Mouse (Mus musculus): Measurements from ENCODE around the gene Il6st. TPM values are rescaled to one million over a fixed set of nuclear protein-coding genes. Genes with fewer than 3 reads are reported as not detected.

The Il6st gene
- polyA plus RNA-seq, 1 experiment from 2014 or later: 24.5 TPM

DNA sequence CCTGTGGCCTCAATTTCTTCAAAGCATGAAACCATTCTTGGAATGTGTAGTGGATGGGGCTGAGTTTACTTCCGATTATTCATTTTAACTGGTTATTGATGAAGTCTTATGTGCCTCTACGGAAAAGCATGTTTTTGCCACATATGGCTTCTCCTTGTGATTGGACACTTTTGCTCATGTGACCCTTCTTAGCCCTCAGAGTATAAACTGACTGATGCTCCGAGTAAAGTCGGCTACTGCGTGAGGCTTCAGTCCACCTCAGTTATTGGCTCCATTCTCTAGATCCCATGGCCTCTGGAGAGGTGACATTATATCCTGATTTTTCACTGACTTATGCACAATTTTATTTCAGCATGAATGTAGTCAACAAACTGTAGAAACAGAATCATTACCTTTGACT, 89.4 kb downstream of the Il6st start:
- WGBS: 91% methylated on average over 5 of the region's 5 CpGs
- Histone ChIP-seq H3K27ac (no peak overlapping the region), H3K27me3 (ENCODE audit: insufficient read depth, poor library complexity, severe bottlenecking) (no peaks in the 10 kb centered on the region), H3K36me3 (no peaks in the 10 kb centered on the region), H3K9me3 (no peaks in the 10 kb centered on the region), H3K4me3 (no peak overlapping the region), H3K4me1 (replicated peaks) (no peaks in the 10 kb centered on the region)
- no peak for DNase-seq (ENCODE audit: low spot score)

DNA sequence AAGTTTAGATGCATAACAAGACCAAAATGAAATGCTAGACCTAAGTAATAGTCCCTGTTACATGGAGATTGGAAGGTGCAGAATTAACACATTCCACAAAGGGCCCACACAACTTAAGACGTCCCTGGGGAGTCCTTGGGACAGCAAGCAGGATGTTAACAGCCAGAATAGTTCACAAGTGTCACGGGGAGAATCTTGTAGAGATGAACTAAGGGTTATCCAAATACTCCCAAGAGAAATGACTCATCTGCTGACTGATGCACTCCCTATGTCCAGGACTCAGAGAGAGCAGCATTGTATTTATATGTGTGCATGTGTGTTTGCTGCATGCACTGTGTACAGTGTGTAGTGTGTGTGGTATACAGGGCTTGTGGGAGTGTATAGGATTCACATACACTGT, 92.6 kb downstream of the Il6st start:
- Histone ChIP-seq H3K27ac (no peak overlapping the region), H3K27me3 (ENCODE audit: insufficient read depth, poor library complexity, severe bottlenecking) (no peaks in the 10 kb centered on the region), H3K4me3 (no peak overlapping the region), H3K4me1 (replicated peaks) (no peaks in the 10 kb centered on the region), H3K36me3 (no peaks in the 10 kb centered on the region), H3K9me3 (no peaks in the 10 kb centered on the region)
- WGBS: 58% methylated on average over 2 of the region's 2 CpGs
- no peak for DNase-seq (ENCODE audit: low spot score)

Other genes starting within 250 kb of the Il6st start
- 0.68 and 1.9 TPM in 2 replicates for gene Ankrd55, start 175.6 kb upstream of the Il6st start, polyA plus RNA-seq (2016; fragmentation: Nextera tagmentation; extraction: Ambion mirVana)
- not detected in 2 replicates for gene Il31ra, start 130.3 kb downstream of the Il6st start, polyA plus RNA-seq (2016; fragmentation: Nextera tagmentation; extraction: Ambion mirVana)
- gene Ddx4, start 188.4 kb downstream of the Il6st start, polyA plus RNA-seq (2016; fragmentation: Nextera tagmentation; extraction: Ambion mirVana): 0.31 and 1.3 TPM in 2 replicates
- gene Slc38a9, start 196.7 kb downstream of the Il6st start, polyA plus RNA-seq (2016; fragmentation: Nextera tagmentation; extraction: Ambion mirVana): 13.6 and 18.7 TPM in 2 replicates